Mouse (Mus musculus) lung, postnatal 36 days (tissue): ENCODE results near the gene Grm6.
A peak's percentile ranks its signal among the peaks of the same experiment; 100 is the strongest.

Source experiments
- DNase-seq: peaks from one replicate; pipeline ENCODE4 v3.0.0; 2022; ENCODE audit warnings: mixed read lengths

Gene Grm6

GRCm38 (mm10) chr11:50850177-50850735 is at the start of gene Grm6:
Grm6 (plus strand) TSS chr11:50850685.
- DNase-seq = peak; percentile 7

DNA sequence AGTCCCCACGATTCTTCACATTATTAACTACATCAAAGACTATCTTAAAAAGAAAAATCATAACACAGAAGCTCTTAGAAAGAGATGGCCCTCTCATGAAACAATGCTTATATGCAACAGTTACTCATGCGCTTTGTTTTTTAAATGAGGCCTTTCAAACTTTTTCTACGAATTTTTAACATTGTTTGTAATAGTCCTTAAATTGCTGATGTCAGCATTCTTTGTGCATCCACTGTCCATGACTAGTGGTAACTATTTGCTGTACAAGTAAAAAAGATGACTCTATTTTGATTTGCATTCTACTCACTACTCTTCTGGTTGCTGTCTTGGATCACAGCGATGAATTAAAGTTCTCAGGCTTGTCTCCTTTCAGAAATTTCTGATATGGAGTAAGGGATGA is 36.3 kb upstream of the Grm6 start:
- no peak for DNase-seq

DNA sequence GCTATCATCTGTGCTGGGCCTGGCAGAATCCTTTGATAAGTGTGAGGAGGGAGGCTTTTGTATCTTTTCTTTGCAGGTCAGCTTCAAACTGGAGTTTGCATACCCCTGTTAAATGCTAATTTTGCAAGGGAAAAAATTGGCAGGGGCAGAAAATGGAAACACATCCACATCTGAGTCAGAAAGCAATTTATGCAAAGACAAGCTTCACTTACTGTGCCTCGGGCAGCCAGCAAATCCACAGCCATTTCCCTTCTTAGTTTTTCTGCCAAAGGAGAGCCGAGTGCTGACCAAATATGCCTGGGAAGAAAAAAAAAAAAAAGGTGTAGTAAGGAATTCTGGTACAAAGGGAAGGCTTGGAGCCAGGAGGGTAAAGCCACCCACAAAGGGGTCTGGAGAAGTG is 24.3 kb upstream of the Grm6 start:
- DNase-seq = no peak

GRCm38 (mm10) chr11:50827010-50827953 is 23.2 kb upstream of the Grm6 start, which contains the start of gene Zfp354c:
Zfp354c (minus strand) TSS chr11:50827724.
- peak; percentile 91 for DNase-seq

- DNase-seq = peak; percentile 23
Observed at GRCm38 (mm10) chr11:50835727-50836126, 14.8 kb upstream of the Grm6 start.

DNA sequence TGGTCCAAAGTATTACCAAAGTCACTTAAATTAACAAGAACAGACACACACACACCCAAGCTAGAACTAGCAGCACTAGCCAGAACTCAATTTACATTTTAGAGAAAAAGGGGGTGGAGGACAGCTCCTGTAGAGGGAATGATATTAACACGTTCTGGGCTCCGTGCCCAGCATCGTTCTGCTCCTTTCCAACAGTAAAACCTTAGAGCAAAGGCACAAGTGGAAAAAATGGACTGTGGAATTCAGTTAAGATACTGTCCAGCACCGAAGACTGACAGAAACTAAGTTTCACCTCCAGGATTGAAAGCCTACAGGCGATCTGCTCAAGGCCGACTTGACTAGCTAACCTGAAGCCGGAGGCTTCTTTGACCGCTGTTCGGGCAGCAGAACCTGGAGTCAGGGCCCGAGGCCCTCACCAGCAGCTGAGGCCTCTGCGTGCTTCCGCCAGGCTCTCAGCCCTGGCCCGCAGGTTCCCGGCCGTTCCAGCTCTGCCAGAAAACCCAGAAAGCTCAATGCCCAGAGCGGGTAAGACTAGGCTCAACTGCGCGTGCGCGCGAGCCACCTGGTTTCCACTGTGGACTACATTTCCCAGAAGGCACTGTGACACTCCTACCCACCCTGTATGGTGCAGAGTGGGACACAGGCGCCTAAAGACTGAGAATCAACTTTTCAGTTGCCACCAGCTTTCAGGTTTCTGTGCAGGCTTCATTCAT is 9.3 kb upstream of the Grm6 start, which contains the start of gene Zfp879:
Zfp879 (minus strand) TSS at position 530 of the 713 bp plus-strand sequence.
- DNase-seq = peak; percentile 96

GRCm38 (mm10) chr11:50845951-50846350 is 4.5 kb upstream of the Grm6 start:
- no peak for DNase-seq

GRCm38 (mm10) chr11:50847047-50847446 is 3.4 kb upstream of the Grm6 start:
- DNase-seq = peak; percentile 24

- no peak for DNase-seq
Observed at GRCm38 (mm10) chr11:50848520-50849137, 1.9 kb upstream of the Grm6 start.

DNA sequence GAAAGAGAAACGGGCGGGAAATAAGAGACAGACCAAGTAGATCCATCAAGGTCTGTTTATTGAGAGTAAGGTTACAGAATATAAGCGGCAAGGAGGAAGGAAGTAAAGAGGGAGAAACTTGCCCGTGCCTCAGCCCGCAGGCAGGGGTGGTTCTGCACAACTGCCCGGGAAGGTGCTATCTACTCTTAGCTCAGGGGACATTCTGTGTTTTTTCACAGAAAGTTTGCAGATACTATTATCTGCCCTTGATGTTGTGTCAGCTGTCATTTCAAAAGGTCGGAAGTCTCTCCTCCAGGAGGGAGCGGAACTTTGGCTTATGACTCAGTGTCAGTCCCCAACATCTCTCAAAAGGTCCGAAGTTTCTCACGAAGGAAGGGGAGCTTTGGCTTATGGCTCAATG is 1.2 kb upstream of the Grm6 start:
- DNase-seq = no peak

GRCm38 (mm10) chr11:50850989-50851601 is 610 bp downstream of the Grm6 start:
- DNase-seq = no peak

- DNase-seq = no peak
Observed at GRCm38 (mm10) chr11:50878641-50879040, 28.2 kb downstream of the Grm6 start.

DNA sequence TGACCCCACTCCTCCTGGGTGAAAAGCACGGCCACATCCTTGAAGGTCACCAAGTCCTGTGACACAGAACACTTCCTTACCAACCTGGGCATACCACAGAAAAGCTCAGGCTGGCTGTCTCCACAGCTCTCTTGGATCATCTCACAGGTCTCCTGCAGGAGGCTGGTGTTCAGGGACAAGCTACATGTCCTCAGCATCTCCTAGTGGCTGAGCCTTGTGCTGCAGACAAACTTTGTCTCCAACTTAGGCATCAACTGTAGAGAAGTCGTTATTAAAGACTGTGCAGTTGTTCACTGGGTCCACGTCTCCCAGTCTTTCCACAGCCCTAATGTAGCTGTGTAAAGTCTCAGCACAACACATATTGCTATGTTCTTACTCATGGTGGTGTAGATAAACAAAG is 33.3 kb downstream of the Grm6 start:
- DNase-seq = no peak

DNA sequence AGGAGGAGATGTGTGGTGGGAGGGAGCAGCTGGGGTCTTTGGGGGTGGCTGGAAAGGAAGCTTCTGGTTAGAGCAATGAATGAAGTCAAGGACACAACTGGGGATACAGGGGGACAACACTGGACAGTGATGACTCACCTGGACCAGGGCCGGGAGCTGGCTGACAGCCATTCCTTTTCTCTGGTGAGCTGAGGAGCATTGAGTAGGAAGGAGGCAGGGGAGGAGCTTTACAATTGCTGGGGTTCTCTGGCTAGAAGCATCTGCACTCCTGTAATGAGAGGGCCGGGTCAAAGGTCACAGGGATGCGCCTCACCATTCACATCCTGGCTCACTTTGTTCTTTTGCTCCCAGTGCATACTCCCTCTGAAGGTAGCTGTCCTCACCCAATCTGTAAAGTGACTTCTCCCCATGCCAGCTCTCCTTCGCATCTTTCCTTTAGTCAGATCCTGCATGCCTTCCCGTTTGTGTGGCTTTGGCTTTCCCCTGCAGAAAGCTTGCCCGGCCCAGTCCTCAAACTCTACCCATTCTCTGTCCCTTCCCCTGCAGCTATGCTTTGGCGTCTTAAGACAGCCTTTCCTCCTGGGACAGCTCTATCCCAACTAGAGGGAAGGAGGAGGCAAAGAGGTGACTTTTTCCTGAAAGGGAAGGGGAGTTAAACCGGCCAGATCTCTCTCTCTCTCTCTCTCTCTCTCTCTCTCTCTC is 35.9 kb downstream of the Grm6 start:
- DNase-seq = no peak

DNA sequence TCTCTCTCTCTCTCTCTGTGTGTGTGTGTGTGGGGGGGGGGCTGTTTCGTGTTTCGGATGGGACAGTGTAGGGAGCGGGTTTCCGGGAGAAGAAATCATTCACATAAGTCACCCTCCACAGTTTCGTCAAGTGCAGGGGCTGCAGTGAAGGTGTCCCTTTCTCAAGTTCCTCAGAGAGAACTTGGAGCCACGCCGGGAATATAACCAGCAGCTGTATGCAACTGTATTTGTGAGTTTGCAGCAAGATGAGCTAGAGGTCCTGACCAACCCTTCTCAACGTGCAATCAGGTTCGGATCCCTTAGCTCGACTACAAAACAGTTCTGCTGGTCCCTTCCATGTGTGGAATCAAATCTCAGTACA is 36.4 kb downstream of the Grm6 start:
- DNase-seq = peak; percentile 6

DNA sequence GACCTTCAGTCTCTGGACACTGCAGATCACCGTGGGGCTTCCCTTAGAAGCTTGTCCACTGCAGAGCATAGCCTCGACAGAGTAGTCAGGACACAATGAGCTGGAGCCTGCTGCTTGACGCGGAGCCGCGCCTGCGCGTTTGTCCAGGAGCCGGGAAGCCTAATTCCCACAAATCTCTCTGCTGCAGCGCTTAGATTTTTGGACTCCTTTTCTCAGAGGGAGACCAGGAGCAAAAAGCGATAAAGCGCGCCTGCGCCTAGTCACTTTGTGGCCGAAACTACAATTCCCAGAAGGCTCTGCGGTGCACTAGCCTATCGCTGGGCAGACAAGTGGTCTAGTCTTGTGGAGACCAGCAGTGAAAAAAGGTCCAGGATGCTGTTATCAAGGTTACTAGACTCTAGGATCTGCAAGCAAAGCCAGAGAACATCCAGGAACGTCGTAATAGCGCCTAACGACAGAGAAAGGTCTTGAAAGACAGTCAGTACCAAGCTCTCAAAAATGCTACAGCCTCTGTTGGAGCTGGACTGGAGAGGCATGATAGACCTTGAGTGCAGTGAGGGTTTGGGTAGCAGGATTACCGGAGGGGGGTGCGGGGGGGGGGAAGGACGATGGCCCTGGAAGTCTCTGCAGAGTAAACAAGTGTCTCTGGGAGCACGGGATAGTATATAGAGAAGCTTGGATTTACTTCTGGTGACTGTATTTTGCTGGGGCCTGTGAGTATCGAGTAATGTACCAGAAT is 37.1 kb downstream of the Grm6 start, which contains the start of gene Zfp454:
Zfp454 (minus strand) TSS at position 262 of the 739 bp plus-strand sequence.
- DNase-seq = peak; percentile 94

DNA sequence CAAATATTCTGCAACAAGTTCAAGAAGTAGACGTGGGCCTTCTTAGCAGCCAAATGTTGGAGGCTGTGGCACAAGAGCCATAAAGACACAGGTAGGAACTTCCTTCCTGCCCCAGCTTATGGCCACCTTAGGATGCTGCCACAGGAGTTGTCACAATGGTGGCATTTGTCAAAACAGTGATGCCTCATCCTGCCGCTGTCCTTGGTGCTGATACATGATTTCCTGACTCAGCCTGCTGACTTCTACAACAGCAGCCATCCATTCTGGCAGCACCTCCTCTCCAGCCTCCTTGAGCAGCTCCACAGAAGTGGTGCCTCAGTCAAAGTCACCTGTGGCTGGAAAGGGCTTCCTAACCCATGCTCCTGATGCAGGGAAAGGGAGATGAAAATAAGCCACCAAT is 42.0 kb downstream of the Grm6 start:
- DNase-seq = no peak

DNA sequence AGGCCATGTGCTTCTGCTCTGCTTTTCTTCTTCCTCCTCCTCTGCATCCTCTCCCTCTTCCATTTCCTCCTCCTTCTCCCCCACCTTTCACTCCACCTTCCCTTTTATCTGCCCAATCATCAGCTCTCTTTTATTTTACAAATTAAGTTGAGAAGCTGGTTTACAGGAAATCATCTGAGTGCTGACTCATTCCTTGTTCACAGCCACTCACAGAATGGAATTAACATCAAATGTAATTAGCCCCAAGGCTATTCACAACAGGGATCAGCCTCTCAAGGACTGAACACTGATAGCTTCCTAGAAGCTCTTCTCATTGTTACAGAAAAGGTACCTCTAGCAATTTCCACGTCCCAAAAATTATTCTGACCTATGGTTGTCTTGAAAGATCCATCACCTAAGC is 46.9 kb downstream of the Grm6 start:
- no peak for DNase-seq

GRCm38 (mm10) chr11:50908136-50908535 is 57.7 kb downstream of the Grm6 start:
- no peak for DNase-seq

- DNase-seq = no peak
Observed at GRCm38 (mm10) chr11:50913301-50913700, 62.8 kb downstream of the Grm6 start.

GRCm38 (mm10) chr11:50914461-50914860 is 64.0 kb downstream of the Grm6 start:
- no peak for DNase-seq
